In the genomic region with DNA sequence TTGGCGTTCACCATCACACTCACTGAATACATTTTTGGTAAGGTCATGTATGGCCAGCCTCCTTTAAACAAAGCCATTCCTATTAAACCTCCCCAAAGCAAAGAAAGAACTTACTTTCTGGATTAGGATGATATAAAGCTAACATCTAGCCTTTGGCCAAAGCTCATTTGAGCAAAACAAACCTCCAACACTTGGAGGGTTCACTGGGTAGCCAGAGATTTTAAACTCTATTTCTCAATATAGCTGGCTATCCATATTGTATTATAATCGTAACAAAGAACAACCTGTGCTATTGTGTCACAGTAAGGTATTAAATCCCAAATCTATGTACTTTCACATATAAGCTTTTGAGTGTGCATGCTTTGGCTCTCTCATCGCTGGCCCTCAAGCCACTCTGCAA, we compare ENCODE assay signal across 15 mouse cellular contexts. TPM values are rescaled to one million over a fixed set of nuclear protein-coding genes. Genes with fewer than 3 reads are reported as not detected.
A peak's percentile ranks its signal among the peaks of the same experiment; 100 is the strongest.
DNase-seq lines count a peak whose midpoint lies in the region; ATAC-seq and TF ChIP-seq lines count a peak whose summit lies in the region.
"Had no signal": no experiment of that assay in that cellular context is flagged by ENCODE, and none has a peak within 500 bp of the region (broad histone marks: within the 10 kb centered on the region; RNA-seq: fewer than 3 reads in every experiment).

No protein-coding gene starts in this region.

- no peak for DNase-seq in forebrain, postnatal 0 days
- peak; percentile 46 for DNase-seq in liver, adult 2 months (ENCODE audit: extremely low read depth, low read depth, low spot score)
- DNase-seq in liver: no peak
- no peak for DNase-seq in neural tube, embryonic 10.5 days (ENCODE audit: extremely low spot score, low spot score)
- no peak for DNase-seq in spleen, postnatal 10 days (ENCODE audit: low spot score in 2 of 2)
- no peak for DNase-seq in gastrocnemius, adult 8-10 months (ENCODE audit: low spot score in 2 of 2)
- DNase-seq: cerebellum, postnatal 10 days; kidney, adult 2 months; kidney, postnatal 4 days; right cerebral cortex, postnatal 14 days; thymus, postnatal 25 days had no signal

- H3K4me2 ChIP-seq in forebrain, embryonic 15.5 days (replicated peaks): no peak overlapping the region
- H3K4me2 ChIP-seq in forebrain, postnatal 0 days (ENCODE audit: low read depth): no peak overlapping the region
- H3K4me2 ChIP-seq in neural tube, embryonic 13.5 days: peak overlapping the region; percentile 95; the same call in 1 of the 2 replicates

- H3K9ac ChIP-seq in forebrain, embryonic 15.5 days (replicated peaks): no peak overlapping the region
- H3K9ac ChIP-seq in forebrain, postnatal 0 days: no peak overlapping the region
- H3K9ac ChIP-seq in liver, adult 2 months (ENCODE audit: low read depth, low read length): no peak overlapping the region
- no peak overlapping the region for H3K9ac ChIP-seq in neural tube, embryonic 13.5 days

- H3K36me3 ChIP-seq in forebrain, embryonic 15.5 days: peaks cover 11% of the 10 kb centered on the region; the same call in 1 of the 2 replicates
- peaks cover 9% of the 10 kb centered on the region for H3K36me3 ChIP-seq in forebrain, postnatal 0 days (ENCODE audit: insufficient read depth)
- no peaks in the 10 kb centered on the region; the same call in 1 of the 2 replicates for H3K36me3 ChIP-seq in liver, adult 2 months (ENCODE audit: control insufficient read depth, insufficient read depth, low read length)
- H3K36me3 ChIP-seq in neural tube, embryonic 13.5 days: peaks cover 13% of the 10 kb centered on the region; the same call in 1 of the 2 replicates

- no peaks in the 10 kb centered on the region for H3K9me3 ChIP-seq in forebrain, embryonic 15.5 days
- H3K9me3 ChIP-seq in forebrain, postnatal 0 days (ENCODE audit: low read length): no peaks in the 10 kb centered on the region
- no peaks in the 10 kb centered on the region for H3K9me3 ChIP-seq in neural tube, embryonic 13.5 days
- H3K9me3 ChIP-seq: heart, embryonic 13.5 days had no signal

- ATAC-seq in forebrain, embryonic 15.5 days (replicated peaks): no peak
- no peak for ATAC-seq in forebrain, postnatal 0 days
- no peak for ATAC-seq in neural tube, embryonic 13.5 days (ENCODE audit: low read depth)

- WGBS in forebrain, embryonic 15.5 days: 91% methylated on average over 3 of the region's 3 CpGs
- 89% methylated on average over 3 of the region's 3 CpGs for WGBS in forebrain, postnatal 0 days
- WGBS in liver, adult 2 months: 49% methylated on average over 3 of the region's 3 CpGs
- 87% methylated on average over 3 of the region's 3 CpGs for WGBS in neural tube, embryonic 13.5 days

- H3K79me2 ChIP-seq in liver, adult 2 months (ENCODE audit: control insufficient read depth, insufficient read depth, low read length): peaks cover 10% of the 10 kb centered on the region; the same call in 1 of the 2 replicates

- TF ChIP-seq CTCF in forebrain, postnatal 0 days (IDR thresholded peaks at IDR 0.05; ENCODE audit: low read depth): no peak
- TF ChIP-seq CTCF in liver, adult 2 months (IDR thresholded peaks at IDR 0.05; ENCODE audit: low read depth, low read length): no peak

- H3K4me3 ChIP-seq in forebrain, embryonic 15.5 days: peak overlapping the region; percentile 75; the same call in 1 of the 2 replicates
- H3K4me3 ChIP-seq in forebrain, postnatal 0 days (ENCODE audit: low read depth, low read length): no peak overlapping the region
- H3K4me3 ChIP-seq in liver, adult 2 months (ENCODE audit: insufficient read depth, low read depth, low read length): no peak overlapping the region
- H3K4me3 ChIP-seq in neural tube, embryonic 13.5 days: no peak overlapping the region

- TF ChIP-seq POLR2A in liver, adult 2 months (IDR thresholded peaks at IDR 0.05; ENCODE audit: extremely low read depth, insufficient read depth, low read length): no peak

- H3K27ac ChIP-seq in forebrain, embryonic 15.5 days (replicated peaks): peak overlapping the region; percentile 87; the same call in 1 of the 2 replicates
- H3K27ac ChIP-seq in forebrain, postnatal 0 days (ENCODE audit: low read depth, low read length): no peak overlapping the region; the same call in 1 of the 2 replicates
- peak overlapping the region; percentile 68 for H3K27ac ChIP-seq in liver, adult 2 months (replicated peaks; ENCODE audit: insufficient read depth, low read depth, low read length)
- H3K27ac ChIP-seq in neural tube, embryonic 13.5 days (replicated peaks): no peak overlapping the region

- H3K27me3 ChIP-seq in forebrain, embryonic 15.5 days: no peaks in the 10 kb centered on the region
- H3K27me3 ChIP-seq in forebrain, postnatal 0 days (ENCODE audit: insufficient read depth, low read length): no peaks in the 10 kb centered on the region
- H3K27me3 ChIP-seq in liver, adult 2 months (ENCODE audit: control insufficient read depth, insufficient read depth, low read length): no peaks in the 10 kb centered on the region
- no peaks in the 10 kb centered on the region for H3K27me3 ChIP-seq in neural tube, embryonic 13.5 days
- H3K27me3 ChIP-seq: CH12.LX; heart, embryonic 13.5 days had no signal

- H3K4me1 ChIP-seq in forebrain, embryonic 15.5 days: peaks cover 13% of the 10 kb centered on the region
- peaks cover 11% of the 10 kb centered on the region; the same call in 1 of the 2 replicates for H3K4me1 ChIP-seq in forebrain, postnatal 0 days (ENCODE audit: insufficient read depth)
- peaks cover 14% of the 10 kb centered on the region for H3K4me1 ChIP-seq in liver, adult 2 months (ENCODE audit: control insufficient read depth, insufficient read depth, low read length)
- peaks cover 15% of the 10 kb centered on the region for H3K4me1 ChIP-seq in neural tube, embryonic 13.5 days (replicated peaks)

RNA-seq across cellular contexts. Expression of a gene that starts 1.2 kb away (rescaled TPM):
- polyA plus RNA-seq in forebrain, embryonic 15.5 days (2015; fragmentation: Nextera tagmentation; extraction: Ambion mirVana): 13.0 and 14.4 TPM in 2 replicates
- total RNA-seq in forebrain, postnatal 0 days (2014; rRNA removed): 11.8 and 15.8 TPM in 2 replicates
- 13.4 and 17.8 TPM in 2 replicates for polyA plus RNA-seq in forebrain, postnatal 0 days (2015; fragmentation: Nextera tagmentation; extraction: Ambion mirVana)
- total RNA-seq in liver, adult 2 months (2014; rRNA removed): 10.4 and 11.4 TPM in 2 replicates
- polyA plus RNA-seq in liver, adult 2 months (2012; rRNA removed): 10.3 and 10.5 TPM in 2 replicates
- polyA plus RNA-seq in neural tube, embryonic 13.5 days (2015; fragmentation: Nextera tagmentation; extraction: Ambion mirVana): 10.9 and 11.3 TPM in 2 replicates
- total RNA-seq in gastrocnemius, adult 8-10 months (2022): 1 to 10 TPM; 2.6 to 4.6 (median 4.0) TPM

RNA-seq across cellular contexts. Expression of a gene that starts 35.8 kb away (rescaled TPM):
- 44.8 and 49.0 TPM in 2 replicates for polyA plus RNA-seq in forebrain, embryonic 15.5 days (2015; fragmentation: Nextera tagmentation; extraction: Ambion mirVana)
- 30.8 and 31.5 TPM in 2 replicates for total RNA-seq in forebrain, postnatal 0 days (2014; rRNA removed)
- polyA plus RNA-seq in forebrain, postnatal 0 days (2015; fragmentation: Nextera tagmentation; extraction: Ambion mirVana): 20.2 and 27.7 TPM in 2 replicates
- 36.4 and 37.8 TPM in 2 replicates for total RNA-seq in liver, adult 2 months (2014; rRNA removed)
- polyA plus RNA-seq in liver, adult 2 months (2012; rRNA removed): 10.5 and 10.7 TPM in 2 replicates
- polyA plus RNA-seq in neural tube, embryonic 13.5 days (2015; fragmentation: Nextera tagmentation; extraction: Ambion mirVana): 45.0 and 46.7 TPM in 2 replicates
- total RNA-seq in gastrocnemius, adult 8-10 months (2022): 10 to 100 TPM; 14.3 to 22.0 (median 17.3) TPM

RNA-seq across cellular contexts. Expression of a gene that starts 46.7 kb away (rescaled TPM):
- 13.2 and 15.3 TPM in 2 replicates for polyA plus RNA-seq in forebrain, embryonic 15.5 days (2015; fragmentation: Nextera tagmentation; extraction: Ambion mirVana)
- total RNA-seq in forebrain, postnatal 0 days (2014; rRNA removed): 10.3 and 14.1 TPM in 2 replicates
- polyA plus RNA-seq in forebrain, postnatal 0 days (2015; fragmentation: Nextera tagmentation; extraction: Ambion mirVana): 3.5 and 6.3 TPM in 2 replicates
- 1.5 and 2.0 TPM in 2 replicates for total RNA-seq in liver, adult 2 months (2014; rRNA removed)
- polyA plus RNA-seq in liver, adult 2 months (2012; rRNA removed): 0.26 and 0.35 TPM in 2 replicates
- polyA plus RNA-seq in neural tube, embryonic 13.5 days (2015; fragmentation: Nextera tagmentation; extraction: Ambion mirVana): 14.3 and 14.9 TPM in 2 replicates
- 1 to 10 TPM; 1.6 to 2.1 (median 1.7) TPM for total RNA-seq in gastrocnemius, adult 8-10 months (2022)

Comparison
In these comparisons a context has a peak if more than half of its experiments do, and no peak if none do; other contexts are left out.
1. H3K27ac ChIP-seq: peak in forebrain, embryonic 15.5 days (single experiment) and liver, adult 2 months (single experiment); none in forebrain, postnatal 0 days (single experiment) and neural tube, embryonic 13.5 days (single experiment).